Mouse (Mus musculus) ES-E14 (cell line): ENCODE measurements around the gene Ccdc107.

ENCODE experiments used
- MAFK ChIP-seq: IDR thresholded peaks from 2 replicates; pipeline ENCODE4 v1.6.1; 2014; ENCODE audit warnings: mild to moderate bottlenecking, low read depth, low read length, inconsistent platforms; ENCODE audit not compliant: insufficient read depth
- ZNF384 ChIP-seq: IDR thresholded peaks from 2 replicates; pipeline ENCODE4 v1.6.1; 2012; ENCODE audit warnings: low read depth, low read length, inconsistent platforms

DNA sequence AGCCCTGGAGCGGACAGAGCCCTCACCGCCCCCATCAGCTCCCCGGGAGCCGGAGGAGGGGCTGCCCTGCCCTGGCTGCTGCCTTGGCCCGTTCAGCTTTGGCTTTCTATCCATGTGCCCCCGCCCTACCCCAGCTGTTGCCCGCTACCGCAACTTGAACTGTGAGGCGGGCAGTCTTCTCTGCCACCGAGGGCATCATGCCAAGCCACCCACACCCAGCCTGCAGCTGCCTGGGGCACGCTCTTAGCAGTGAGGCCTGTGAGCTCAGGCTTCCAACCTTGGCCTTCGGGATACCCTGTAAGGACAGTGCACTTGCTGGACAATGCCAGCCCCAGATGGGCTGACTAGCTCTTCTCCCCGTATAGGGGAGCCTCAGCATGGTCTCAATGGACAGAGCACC, 45.4 kb upstream of the Ccdc107 start:
- TF ChIP-seq MAFK (no peak), ZNF384 (no peak)
